Mouse (Mus musculus) heart, adult 11 months (tissue): ENCODE data around the gene 9030624G23Rik.

Experiments used
- DNase-seq: peaks from one replicate; pipeline ENCODE4 v3.0.0; 2022

Gene 9030624G23Rik

GRCm38 (mm10) chr12:24097108-24097520 is at the start of gene 9030624G23Rik:
TSS of gene 9030624G23Rik (minus strand) at chr12:24097246.
- peak; percentile 98 for DNase-seq

DNA sequence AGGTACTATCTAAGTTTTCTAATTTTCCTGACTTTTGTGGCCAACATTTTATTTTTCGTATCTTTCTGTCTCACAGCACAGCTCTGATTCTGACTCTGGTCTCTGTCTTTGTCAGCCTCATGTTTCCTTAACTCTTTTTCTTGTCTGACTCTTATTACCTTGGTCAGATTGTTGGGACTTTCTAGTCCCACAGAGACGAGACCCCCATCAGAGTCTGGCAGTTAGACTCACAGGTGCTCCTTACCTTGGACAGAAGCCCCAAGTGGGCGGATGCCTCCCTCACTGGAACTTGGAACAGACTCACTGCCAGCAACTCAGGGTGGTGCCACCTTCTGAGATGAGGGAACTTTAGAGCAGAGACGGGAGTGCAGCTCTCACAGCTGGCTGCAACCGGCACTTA is 13.9 kb downstream of the 9030624G23Rik start:
- peak; percentile 70 for DNase-seq
